Mouse (Mus musculus) R1 (cell line): Measurements from ENCODE around the gene Zfp213.
"Not testable (repeated sequence)": the region's sequence is repeated elsewhere in the genome, so short reads cannot be mapped to it uniquely, and the experiment has no call there.

Experiments
- DNase-seq: peaks from one replicate; pipeline ENCODE4 v3.0.0-alpha.2; 2018; ENCODE audit warnings: low read depth, low spot score

Zfp213 gene

GRCm38 (mm10) chr17:23563595-23564367, at the start of gene Zfp213:
Gene Zfp213, minus strand, starts transcription at chr17:23564238.
- peak; percentile 95 for DNase-seq

DNA sequence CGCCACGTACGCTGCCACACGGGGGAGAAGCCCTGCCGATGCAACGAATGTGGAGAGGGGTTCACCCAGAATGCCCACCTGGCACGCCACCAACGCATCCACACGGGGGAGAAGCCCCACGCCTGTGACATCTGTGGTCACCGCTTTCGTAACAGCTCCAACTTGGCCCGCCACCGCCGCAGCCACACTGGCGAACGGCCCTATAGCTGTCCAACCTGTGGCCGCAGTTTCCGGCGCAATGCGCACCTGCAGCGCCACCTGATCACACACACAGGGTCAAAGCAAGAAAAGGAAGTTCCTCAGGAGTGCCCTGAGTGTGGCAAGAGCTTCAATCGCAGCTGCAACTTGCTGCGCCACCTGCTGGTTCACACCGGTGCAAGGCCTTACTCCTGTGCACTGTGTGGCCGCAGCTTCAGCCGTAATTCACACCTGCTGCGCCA, 46.3 kb upstream of the Zfp213 start:
- DNase-seq: peak; percentile 91

GRCm38 (mm10) chr17:23609612-23610011, 45.6 kb upstream of the Zfp213 start:
- DNase-seq: peak; percentile 70

DNA sequence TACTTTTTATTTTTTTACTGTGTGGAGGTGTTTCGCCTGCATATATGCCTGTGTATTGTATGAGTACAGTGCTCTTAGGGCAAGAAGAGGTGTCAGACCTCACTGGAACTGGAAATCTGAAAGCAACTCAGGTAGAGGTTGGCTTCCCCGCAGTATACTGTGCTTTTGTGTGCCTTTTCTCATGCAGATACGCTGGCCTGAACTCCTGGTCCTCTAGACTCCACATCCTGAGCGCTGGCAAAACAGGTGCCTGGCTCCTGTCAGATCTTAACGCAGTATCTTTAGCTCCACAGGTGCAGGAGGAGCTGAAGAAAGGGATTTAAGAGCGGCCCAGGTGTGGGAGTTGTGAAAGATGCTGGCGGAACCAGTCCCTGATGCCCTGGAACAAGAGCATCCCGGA, 41.2 kb upstream of the Zfp213 start:
- peak; percentile 76 for DNase-seq

GRCm38 (mm10) chr17:23604394-23604793, 40.4 kb upstream of the Zfp213 start:
- peak; percentile 80 for DNase-seq

DNA sequence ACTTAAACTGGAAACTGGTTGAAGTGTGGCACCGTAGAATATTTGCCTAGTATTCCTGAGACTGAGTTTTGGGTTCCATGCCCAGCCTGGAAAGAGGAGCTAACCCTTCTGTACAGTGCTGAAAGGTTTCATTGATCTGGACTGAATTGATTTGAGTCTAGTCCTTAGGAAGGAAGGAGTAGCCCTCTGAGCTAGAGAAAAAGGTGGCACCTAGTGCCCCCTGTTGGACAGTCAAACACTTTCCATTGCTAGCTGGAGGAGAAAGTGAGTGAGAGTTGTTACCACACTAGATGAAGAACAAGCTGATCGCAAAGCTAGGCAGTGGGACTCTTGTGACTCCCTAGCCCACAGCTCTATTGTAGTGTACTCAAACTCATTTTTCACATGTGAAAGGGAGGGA, 39.5 kb upstream of the Zfp213 start:
- DNase-seq: peak; percentile 94

DNA sequence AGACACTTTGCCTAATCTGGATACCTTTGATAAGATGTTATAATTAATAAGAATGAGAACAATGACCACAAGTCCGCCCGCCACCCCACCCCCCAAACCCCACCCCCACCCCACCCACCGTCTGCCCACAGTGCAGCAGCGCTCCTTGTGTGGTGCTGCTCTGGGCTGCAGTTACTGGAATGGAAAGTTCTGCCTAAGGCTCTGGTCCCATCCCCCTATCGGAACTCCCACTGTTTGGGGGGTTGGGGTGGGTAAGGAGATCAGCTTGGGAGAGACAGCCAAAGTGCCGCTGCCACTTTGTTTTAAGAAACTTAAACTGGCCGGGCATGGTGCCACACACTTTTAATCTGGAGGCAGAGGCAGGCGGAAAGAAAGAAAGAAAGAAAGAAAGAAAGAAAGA, 39.0 kb upstream of the Zfp213 start:
- DNase-seq: peak; percentile 86

GRCm38 (mm10) chr17:23601836-23602585, 38.0 kb upstream of the Zfp213 start:
- peak; percentile 80 for DNase-seq

DNA sequence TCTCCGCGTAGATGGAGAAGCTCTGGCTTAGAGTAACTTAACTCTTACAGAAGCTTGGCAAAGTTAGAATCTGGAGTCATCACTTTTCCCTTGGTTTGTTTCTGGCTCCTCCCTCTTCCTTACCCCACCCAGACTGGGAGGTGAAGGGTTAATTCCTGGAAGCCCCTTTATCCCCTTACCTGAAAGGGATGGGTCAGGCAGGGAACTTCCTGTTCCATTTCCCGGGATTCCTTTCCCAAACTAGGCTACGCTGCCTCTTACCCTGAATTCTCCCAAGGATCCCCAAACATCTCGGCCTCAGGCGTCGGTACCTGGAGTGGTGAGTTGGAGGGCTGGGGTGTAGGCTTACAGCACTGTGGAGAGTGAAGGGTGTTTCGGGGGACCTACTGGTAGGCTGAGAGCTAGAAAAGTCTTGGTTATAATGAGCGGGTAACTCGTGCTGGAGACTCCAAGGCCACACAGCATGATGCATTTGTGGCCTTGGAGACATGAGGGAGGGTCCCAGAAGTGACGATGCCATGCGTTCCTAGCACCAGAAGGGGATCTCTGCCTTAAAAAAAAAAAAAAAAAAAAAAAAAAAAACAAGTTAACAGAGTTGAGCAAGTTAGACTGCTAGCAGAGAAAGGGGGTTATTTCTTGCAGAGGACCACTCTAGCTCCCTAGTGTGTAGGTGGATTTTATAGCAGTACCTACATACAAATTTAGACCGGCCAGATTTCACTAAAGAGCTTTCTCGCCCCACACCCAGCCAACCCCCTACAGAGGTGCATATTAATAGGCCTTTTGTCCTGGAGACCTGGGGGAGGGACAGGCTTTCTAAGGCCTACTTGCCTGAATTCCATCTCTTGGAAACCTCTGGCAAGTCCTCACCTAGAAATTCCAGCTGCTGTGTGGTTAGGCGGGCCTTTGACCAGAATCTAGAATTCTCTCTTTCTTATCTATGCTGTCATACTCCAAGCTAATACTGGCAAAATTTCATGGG, 36.9 kb upstream of the Zfp213 start, which contains the start of gene Zscan10:
TSS of gene Zscan10 (plus strand) at position 216 of the 982 bp plus-strand sequence.
- peak; percentile 99 for DNase-seq

GRCm38 (mm10) chr17:23599605-23600063, 35.6 kb upstream of the Zfp213 start:
- DNase-seq: peak; percentile 87

- DNase-seq: peak; percentile 100
Observed at GRCm38 (mm10) chr17:23598582-23599552, 34.8 kb upstream of the Zfp213 start, which contains the start of gene Zfp13. Gene Zfp13, minus strand, starts transcription at chr17:23599487.

DNA sequence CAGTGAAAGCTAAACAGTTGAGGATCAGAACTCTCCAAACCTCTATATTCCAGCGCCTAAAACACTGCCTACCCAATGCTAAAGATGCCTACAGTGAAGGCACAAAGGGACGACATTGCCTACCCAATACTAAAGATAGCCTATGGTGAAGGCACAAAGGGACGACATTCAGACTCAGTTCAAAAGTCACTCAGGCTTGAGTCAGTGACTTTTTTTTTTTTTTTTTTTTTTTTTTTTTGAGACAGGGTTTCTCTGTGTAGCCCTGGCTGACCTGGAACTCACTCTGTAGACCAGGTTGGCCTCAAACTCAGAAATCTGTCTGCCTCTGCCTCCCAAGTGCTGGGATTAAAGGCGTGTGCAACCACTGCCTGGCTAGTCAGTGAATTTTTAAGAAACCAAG, 31.1 kb upstream of the Zfp213 start:
- DNase-seq: not testable (repeated sequence)

DNA sequence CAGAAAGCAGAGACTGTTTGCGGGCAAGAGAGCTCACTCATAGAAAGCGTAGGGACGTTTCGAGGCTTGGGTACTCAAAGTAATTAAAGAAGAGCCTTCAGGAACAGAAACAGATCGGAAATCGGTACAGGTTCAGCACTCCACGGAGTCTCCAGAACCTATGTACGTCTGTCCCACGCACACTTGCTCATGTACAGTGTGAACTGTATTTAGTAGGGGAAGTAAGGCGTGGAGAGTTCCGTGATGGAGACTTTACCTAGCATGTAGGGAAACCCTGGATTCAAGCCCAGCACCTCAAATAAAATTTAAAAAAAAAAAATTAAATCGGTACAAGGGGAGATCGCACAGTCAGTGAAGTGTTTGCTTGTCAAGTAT, 28.9 kb upstream of the Zfp213 start:
- DNase-seq: no peak

DNA sequence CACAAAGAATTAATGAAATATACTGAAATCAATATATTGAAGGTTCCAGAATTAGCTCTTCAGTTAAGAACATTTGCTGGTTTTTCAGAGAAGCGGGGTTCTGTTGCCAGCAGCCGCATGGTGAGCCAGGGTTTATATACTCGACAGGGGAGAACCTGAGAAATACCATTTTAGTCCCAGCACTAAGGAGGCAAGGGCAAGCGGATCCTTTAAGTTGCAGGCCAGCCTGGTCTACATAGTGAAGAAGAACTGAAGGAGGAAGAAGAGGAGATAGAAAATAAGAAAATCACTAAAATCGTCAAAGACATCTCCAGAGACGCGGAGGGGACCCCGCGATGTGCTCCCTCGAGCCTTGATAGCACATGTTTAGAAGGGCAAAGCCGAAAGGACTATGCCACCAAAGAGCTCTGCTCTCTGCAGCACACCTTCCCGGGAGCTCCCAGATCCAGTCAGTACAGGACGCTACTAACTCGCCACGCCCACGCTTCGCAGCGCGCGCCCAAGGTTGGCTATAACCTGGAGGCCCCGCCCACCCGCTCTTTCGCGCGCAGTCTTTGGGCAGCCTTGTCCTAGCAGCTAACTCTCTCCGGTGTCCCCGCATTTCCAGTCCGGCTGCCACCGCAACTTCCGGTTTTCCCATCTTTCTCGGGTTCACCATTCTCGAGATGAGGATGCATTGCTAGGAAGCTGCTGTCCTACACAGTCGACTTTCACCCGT, 28.3 kb upstream of the Zfp213 start:
- DNase-seq: peak; percentile 99

GRCm38 (mm10) chr17:23587253-23587652, 23.2 kb upstream of the Zfp213 start:
- peak; percentile 72 for DNase-seq

DNA sequence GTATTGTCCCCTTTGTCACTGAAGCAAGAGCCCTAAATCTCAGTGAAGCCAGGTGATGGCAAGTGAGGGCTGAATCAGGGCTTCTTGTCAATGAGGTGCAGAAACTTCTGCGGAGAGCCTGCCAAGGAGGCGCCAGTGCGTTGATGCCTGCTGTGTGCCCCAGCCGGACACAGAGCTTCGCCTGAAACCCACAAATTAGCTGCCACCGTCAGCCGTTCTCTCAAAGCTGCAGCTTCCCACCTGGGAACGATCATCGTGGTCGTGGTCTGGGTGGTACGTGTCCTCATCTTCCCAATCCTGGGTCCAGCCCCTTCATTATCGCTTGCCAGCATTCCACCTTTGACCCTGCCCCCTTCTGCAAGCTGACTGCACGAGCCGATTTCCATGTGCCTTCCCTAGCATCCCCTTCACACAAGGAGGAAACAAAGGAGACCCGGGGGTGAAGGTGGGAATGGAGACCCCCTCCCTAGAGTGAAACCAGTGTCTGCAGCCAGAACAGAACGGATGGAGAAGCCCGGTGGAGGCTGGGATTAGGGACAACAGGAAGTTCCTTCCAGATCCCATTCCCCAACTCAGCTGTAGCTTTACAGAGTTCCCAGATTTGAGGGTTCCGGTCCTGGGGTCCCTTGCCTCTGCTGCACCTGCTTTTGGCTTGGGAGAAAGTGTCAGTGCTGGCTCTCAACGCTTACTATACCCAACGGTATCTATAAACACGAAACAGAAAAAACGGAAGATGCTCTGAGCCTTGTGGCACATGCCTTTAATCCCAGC, 21.9 kb upstream of the Zfp213 start:
- DNase-seq: peak; percentile 94

GRCm38 (mm10) chr17:23584786-23585185, 20.7 kb upstream of the Zfp213 start:
- DNase-seq: no peak

GRCm38 (mm10) chr17:23575951-23576552, 12.0 kb upstream of the Zfp213 start:
- peak; percentile 59 for DNase-seq
